Mouse (Mus musculus) thymus, postnatal 36 days (tissue): ENCODE results near the gene Zdhhc17.

Experiments used
- DNase-seq, 2 experiments: peaks; one replicate each; pipeline ENCODE4 v3.0.0; 2022; ENCODE audit warnings: mixed read lengths in 2 of 2

The Zdhhc17 gene

DNA sequence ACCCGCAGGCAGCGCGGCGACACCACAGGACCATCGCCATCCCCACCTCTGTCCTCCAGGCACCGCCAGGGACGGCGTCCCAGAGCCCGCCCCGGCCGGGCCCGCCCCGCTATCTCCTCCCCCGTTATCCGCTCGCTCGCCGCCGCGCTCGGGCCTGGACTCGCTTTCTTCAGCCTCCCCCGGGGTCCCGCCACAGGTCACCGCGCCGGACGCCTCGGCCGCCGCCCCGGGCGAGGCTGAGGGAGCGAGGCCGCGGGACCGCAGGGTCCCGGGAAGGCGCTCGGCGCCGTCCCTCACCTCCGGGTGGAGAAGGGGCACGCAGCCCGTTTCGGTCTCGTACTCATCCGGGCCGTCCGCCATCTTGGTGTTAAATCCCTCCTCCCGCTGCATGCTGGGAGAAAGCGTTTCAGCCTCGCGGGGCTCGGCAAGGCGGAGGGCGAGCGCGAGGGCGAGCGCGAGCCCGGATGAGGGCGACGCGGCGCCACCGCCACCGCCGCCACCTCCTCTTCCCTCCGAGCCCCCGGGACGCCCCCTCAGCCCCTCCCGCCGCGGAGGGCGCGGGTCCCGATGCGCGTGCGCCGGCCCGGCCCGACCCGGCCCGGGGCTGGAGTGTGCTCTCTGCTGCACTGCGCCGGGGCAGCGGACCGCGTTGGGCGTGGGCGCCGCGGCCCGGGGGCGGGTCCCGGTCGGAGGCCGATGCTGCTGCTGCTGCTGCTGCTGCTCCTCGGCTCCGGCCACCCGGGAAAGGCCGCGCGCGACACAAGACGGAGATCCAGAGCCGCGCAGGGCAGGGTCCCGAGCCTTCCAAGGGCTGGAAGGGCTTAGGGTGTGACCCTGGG, at the start of gene Zdhhc17:
Zdhhc17 (minus strand) TSS at position 500 of the 839 bp plus-strand sequence.
- peak; percentile 89 for DNase-seq

DNA sequence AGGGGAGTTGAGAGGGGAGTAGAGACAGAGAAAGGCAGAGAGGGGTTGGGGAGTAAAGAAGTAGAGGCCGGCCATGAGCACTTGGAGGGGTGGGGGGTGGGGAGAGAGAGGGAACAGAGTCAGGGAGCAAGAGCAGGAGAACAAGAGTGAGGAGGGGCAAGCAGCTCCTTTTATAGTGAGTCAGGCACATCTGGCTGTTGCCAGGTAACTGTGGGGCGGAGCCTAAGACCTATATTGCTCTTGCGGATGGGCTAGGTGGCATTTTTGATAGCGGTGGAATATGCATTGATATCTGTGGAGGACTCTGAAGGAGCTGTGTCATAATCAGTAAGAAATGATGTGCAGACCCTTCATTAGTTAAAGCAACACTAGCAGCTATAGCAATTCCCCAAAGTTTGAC, 45.8 kb upstream of the Zdhhc17 start:
- DNase-seq: no peak

DNA sequence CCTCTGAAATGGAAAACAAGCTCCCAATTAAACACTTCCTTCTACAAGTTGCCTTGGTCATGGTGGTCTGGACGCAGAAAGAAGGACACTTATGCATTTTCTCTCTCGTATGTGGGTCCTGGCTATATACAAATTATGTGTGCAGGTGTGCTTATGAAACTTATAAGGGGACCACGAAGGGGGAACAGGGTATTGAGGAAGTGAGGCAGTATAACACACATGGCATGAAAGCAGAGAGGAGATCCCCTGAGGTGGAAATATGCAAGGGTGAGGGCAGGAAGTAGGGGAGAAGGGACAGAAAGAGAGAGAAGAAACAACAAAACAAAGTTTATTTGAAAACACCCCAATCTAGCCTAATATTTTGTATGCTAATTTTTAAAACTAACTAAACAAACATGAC, 41.7 kb upstream of the Zdhhc17 start:
- no peak for DNase-seq

DNA sequence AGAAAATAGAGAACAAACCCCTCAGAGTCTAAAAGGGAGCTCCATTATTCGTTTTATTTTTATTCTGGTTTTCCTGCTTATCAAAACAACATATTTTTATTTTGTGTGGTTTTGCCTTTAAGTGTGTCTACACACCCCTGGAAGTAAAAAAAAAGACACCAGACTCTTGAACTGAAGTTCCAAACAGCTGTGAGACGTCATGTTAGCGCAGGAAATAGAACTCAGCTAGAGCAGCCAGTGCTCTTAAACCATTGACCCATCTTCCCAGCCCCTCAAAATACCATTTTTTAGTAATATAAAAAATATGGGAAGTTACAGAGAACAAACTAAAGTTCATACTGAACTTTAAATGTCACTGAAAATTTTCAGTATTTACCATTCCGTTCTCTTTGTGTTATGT, 40.6 kb upstream of the Zdhhc17 start:
- no peak for DNase-seq

- DNase-seq: no peak
Observed at GRCm38 (mm10) chr10:111050061-111050460, 40.1 kb upstream of the Zdhhc17 start.

DNA sequence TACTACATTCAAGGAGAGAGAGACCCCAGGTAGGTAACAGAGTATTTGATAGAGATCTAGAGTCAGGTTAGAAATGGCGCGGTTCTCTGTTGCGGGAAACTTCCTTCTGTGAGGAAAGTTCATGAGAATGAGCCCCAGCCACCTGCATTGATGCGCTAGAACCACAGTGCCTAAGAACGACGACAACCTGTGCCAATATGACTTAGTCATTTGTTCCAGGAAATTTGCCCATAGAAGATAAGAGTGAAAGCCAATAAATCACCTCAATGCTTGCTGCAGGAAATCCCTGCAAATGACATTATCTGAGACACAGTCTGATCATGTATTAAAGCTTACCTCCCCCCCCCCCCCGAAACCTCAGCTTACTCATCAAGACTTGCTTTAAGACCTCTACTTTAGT, 38.0 kb upstream of the Zdhhc17 start:
- DNase-seq: no peak

- no peak for DNase-seq
Observed at GRCm38 (mm10) chr10:111040078-111040656, 30.2 kb upstream of the Zdhhc17 start.

DNA sequence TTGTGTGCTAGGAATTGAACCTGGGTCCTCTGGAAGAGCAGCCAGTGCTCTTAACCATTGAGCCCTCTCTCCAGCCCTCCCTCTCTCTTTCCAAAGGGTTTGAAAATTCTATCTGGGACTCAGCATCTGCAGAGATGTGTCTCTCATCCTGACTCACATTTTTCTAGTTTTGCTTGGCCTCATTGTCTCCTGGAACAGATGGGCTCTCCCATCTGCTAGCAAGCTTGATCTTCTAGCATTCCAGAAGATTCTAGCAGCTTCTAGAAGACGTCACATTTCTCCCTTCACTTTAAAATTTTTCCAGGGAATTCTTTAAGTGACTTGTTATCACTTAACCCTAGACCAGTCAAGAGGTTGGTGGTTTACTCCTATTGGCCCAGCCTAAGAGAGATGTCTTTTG, 26.9 kb upstream of the Zdhhc17 start:
- no peak for DNase-seq

- DNase-seq: no peak
Observed at GRCm38 (mm10) chr10:111035134-111035533, 25.2 kb upstream of the Zdhhc17 start.

DNA sequence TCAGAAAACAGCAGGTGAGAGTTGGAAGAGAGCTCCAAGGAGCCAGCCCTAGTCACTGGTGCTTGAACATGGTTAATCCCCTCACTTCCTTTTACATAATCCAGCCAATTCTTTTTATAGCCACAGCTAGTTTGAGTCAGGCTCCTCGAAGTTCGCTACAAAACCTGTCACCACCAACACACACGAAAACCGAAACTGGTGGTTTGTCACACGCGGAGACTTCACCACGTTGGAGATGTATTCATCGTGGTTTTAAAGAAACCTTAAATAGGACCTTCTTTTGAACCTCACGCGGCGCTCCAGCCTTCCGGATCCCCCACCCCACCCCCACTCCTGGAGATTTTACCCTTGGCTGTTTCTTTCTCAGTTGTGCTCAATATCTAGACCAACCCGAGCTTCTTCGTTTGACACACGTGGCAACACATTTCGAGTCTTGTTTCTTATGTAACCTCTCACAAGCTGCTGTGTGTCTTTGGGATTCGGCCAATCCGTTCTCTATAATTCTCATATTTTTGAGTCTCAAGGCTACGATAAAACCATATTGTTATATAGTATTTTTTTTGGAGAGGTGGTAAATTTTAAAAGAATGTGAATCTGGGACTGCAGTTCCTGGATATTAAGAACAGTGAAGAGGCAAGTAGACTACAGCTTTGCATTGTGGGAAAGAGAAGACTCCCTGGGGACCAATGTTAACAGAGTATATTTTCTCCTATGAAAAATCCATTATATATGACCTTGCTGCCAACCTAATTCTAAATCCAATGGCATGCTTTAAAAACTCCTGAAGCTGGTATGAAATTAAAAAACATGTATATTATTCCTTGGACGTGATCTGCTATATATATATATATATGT, 21.8 kb upstream of the Zdhhc17 start:
- peak; percentile 7 to 17 for DNase-seq

- no peak for DNase-seq
Observed at GRCm38 (mm10) chr10:111030845-111031244, 20.9 kb upstream of the Zdhhc17 start.

- DNase-seq: no peak
Observed at GRCm38 (mm10) chr10:111026106-111026505, 16.2 kb upstream of the Zdhhc17 start.

- no peak for DNase-seq
Observed at GRCm38 (mm10) chr10:111024746-111025145, 14.8 kb upstream of the Zdhhc17 start.

- DNase-seq: no peak
Observed at GRCm38 (mm10) chr10:111014476-111014875, 4.5 kb upstream of the Zdhhc17 start.

DNA sequence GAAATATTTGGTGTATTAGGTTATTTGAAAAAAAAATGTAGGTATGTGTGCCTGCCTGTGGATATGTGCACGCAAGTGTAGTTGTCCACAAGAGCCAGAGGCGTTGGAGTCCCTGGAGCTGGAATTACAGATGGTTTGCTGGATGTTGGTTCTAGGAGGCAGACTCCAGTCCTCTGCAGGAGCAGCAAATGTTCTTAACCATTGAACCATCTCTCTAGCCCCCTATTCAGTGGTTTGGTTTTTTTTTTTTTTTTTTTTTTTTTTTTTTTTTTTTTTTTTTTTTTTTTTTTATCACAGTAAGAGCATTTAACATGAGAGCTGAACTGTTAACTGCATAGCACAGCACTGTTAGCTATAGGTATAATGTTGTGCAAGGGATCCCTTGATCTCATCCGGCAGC, 3.3 kb upstream of the Zdhhc17 start:
- DNase-seq: no peak

- no peak for DNase-seq
Observed at GRCm38 (mm10) chr10:111012496-111013038, 2.6 kb upstream of the Zdhhc17 start.

DNA sequence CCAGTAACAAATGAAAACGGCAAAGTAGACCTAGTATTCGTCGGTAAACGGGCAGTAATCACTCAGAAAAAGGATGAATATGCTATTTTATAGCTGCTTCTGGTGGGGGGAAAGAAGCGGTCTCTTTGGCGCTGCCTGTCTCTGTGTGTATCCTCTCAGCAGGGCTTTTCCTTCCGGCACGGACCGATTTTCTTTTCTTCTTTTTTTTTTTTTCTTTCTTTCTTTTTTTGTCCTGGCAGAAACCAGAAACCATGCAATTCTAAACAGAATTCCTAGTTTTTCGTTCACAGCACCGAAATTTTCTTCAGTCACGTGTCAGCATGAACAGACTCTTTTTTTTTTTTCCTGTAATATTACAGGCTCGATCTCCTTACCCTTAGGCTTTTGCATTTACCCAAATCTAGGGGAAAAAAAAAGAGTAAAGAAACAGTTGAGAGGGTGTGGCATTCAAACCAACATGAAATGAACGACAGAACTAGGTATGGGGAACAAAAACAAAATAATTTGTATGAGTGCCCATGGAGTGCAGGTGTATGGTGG, 1.4 kb upstream of the Zdhhc17 start:
- DNase-seq: peak in 1 of 2 experiments; percentile 26

DNA sequence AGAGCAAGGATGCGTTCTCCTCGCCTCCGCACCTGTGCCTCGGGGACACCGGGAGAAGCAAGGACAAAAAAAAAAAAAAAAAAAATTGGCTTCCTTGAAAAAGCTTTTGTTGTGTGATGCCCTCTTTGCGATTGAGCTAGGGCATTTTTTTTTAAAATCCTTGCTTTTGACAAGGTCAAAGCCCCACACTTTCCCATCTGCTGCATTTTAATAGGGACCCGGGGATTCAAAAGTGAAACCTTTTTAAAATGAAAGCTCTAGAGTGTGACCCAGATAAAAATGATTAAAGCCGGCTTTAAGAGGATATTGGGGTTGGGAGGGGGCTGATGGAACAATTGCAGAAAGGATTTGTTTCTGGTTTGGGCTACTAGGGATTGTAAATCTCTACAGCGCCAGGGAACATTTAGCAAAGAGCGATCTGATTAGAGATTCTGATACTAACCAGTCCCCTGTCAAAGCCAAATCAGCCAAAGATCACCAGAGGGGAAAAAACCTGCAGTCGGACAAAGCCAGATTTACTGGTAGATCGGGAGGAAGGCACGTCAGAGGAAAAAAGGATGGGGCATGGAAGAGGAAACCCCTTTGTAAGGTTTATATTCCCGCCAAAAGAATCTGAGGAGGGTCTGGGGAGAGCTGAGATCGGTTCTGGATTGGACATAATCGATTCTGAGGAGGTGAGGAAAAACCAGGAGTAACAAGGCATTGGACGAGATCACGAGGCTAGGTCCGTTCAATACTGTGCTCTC, 713 bp upstream of the Zdhhc17 start:
- DNase-seq: peak in 1 of 2 experiments; percentile 20

DNA sequence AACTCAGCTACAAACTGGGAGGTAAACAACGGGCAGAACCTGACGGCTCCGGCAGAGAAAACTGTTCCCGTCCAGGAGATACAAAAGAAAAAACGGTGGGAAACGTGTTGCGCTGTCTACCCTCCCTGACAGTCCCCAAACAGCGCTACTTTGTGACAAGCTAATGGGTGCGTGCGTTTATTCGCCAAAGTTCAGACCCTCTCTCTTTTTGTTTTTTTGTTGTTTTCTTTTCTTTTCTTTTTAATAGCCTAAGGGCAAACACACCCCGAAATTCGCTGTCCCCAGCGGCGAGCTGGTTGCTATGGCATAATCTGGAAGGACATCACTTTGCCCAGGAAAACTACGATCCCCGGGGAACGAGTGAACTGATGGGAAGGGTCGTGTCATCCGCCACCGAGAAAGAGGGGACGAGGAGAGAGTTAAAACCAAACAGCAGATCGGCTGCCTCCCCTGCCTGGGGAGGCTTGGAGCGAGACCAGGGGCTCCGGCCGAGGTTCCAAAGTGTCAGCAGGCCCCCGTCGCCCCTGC, 763 bp downstream of the Zdhhc17 start:
- no peak for DNase-seq

- DNase-seq: no peak
Observed at GRCm38 (mm10) chr10:111007687-111008086, 2.3 kb downstream of the Zdhhc17 start.

DNA sequence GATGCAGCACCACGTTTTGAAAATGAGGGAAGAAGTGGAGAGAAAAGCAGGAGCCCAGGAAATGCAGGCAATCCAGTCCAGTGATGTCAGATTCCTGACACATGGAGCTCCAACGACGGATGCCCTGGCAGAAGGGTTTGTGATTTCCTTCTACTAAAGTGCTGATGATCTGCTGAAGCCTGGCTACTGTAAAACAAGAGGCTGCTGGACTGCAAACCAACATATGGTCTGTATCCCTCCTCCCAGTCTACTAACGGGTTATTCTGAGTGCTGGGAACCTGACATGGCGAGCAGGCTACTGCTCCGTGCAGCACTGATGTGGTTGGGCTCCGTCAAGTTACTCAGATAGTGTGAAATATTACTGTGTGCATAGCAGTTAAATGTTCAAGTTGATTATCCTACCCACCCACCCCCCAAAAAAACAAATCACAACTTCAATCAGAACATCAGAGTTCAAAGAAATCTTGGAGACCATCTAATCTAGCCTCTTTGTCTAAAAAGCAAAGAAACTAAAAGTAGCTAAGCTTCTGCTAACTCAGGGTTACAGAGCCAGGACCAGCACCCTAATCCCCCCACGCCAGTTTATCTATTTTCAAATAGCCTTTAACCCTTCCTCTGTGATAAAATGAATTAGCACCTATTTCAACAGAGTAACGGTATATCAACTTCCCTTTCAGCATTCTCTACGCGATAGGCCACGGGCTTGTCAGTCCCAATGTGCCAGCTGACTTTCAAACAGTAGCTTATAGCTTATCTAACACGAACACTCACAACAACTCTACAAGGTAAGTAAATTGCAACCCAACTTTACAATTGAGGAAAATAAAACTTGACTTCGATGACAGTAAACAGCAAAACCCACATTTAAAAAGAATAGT, 4.1 kb downstream of the Zdhhc17 start:
- DNase-seq: no peak
